Mouse (Mus musculus) testis, adult 2 months (tissue): ENCODE data around the gene Dlg2. TPM values are rescaled to one million over a fixed set of nuclear protein-coding genes. Genes with fewer than 3 reads are reported as not detected.

ENCODE experiments used
- H3K27ac ChIP-seq: fragments of 200-500 bp; 2 replicates; pipeline ENCODE4 v1.5.1; 2012; ENCODE audit warnings: low read depth, low read length; ENCODE audit not compliant: control insufficient read depth, insufficient read depth
- H3K27me3 ChIP-seq: fragments of 200-500 bp; 2 replicates; pipeline ENCODE4 v1.6.1; 2012; ENCODE audit warnings: mild to moderate bottlenecking, low read length, moderate library complexity; ENCODE audit not compliant: control insufficient read depth, insufficient read depth
- H3K36me3 ChIP-seq: fragments of 200-500 bp; 2 replicates; pipeline ENCODE4 v1.6.1; 2012; ENCODE audit warnings: mild to moderate bottlenecking, low read length; ENCODE audit not compliant: control insufficient read depth, insufficient read depth
- H3K4me1 ChIP-seq: fragments of 200-500 bp; 2 replicates; pipeline ENCODE4 v1.6.1; 2012; ENCODE audit warnings: low read length; ENCODE audit not compliant: control insufficient read depth, insufficient read depth
- H3K4me3 ChIP-seq: fragments of 200-500 bp; 2 replicates; pipeline ENCODE4 v1.5.1; 2012; ENCODE audit warnings: low read depth, mild to moderate bottlenecking, low read length, moderate library complexity, mixed read lengths; ENCODE audit not compliant: control insufficient read depth
- CTCF ChIP-seq: fragments of 200-500 bp; IDR thresholded peaks from 2 replicates; pipeline ENCODE4 v1.5.1; 2012; ENCODE audit warnings: low read depth, mild to moderate bottlenecking, inconsistent platforms, low read length, moderate library complexity; ENCODE audit not compliant: control insufficient read depth, insufficient read depth, insufficient replicate concordance
- POLR2A ChIP-seq: fragments of 200-500 bp; IDR thresholded peaks from 2 replicates; pipeline ENCODE4 v1.6.1; 2012; ENCODE audit warnings: low read depth, mild to moderate bottlenecking, inconsistent platforms, low read length, moderate library complexity; ENCODE audit not compliant: control insufficient read depth
- polyA plus RNA-seq: library from polyadenylated mRNA; depleted of rRNA; stranded (reverse); fragments of >200 nt; gene quantifications from 2 replicates; pipeline ENCODE4 v1.2.3, GENCODE M21; 2012

Dlg2 gene
- polyA plus RNA-seq, 1 experiment, result 13.3 TPM

DNA sequence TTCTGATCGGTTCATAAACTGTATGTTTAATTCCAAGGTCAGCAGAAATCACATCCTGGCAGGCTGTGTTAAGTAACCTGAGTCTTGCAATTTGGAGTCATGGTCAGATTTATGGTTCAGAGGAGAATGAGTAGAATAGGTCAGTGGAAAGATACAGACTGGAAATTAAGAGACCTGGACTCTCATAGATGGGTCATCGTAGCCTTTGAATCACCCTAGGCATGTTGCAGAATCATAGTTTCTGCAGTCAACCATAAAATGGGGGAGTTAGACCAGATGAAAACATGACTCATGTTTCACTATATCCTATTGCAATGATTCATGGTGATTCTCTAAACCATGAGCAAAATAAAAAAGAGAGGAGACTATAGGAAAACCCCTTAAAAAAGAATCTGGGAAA lies 1213.4 kb downstream of the Dlg2 start:
- no peaks in the 10 kb centered on the region for H3K4me1 ChIP-seq
- no peak overlapping the region for H3K27ac ChIP-seq
- H3K27me3 ChIP-seq, result no peaks in the 10 kb centered on the region
- no peak overlapping the region for H3K4me3 ChIP-seq
- TF ChIP-seq CTCF (no peak), POLR2A (no peak)
- H3K36me3 ChIP-seq, result no peaks in the 10 kb centered on the region

DNA sequence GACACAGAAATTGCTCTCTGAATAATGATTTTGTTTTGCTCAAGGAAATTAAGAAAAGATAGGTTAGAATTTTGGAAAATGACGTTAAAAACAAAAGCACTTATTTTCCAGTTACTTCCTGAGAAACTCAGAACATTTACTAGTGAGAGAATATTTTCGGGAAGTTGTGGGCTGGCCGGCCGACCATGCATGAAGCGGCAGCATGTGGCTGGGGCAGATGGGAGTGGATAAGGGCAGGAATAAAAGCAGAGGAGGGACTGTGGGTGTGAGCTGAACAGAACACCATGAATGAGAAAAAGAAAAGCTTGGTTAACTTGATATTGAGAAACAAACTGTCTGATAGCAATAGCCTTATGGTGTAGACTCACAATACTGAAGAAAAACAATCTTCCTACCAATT lies 1233.4 kb downstream of the Dlg2 start:
- no peaks in the 10 kb centered on the region for H3K4me1 ChIP-seq

DNA sequence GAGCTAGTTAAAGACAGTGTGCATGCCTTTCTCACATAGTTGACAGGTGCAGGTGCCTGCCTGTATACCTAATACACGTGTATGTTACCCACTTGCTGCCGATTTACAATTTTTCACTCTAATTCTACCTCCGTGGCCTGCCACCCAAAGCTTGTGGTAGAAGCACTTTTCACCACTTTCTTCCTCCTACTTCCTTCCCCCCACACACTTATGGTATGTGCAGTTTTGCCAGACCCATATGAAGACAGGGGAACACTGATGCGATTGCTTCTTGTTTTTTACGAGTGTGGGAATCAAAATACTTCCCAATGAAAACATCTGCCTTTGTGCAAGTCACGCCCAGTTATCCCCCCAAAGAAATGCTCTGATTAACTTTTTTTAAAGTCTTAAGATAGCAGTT lies 1234.7 kb downstream of the Dlg2 start:
- Histone ChIP-seq H3K4me3 (no peak overlapping the region), H3K4me1 (no peaks in the 10 kb centered on the region), H3K27me3 (no peaks in the 10 kb centered on the region), H3K27ac (no peak overlapping the region), H3K36me3 (no peaks in the 10 kb centered on the region)
- TF ChIP-seq CTCF (no peak), POLR2A (no peak)

More for the DNA sequence above, 1233.4 kb downstream of the Dlg2 start:
- Histone ChIP-seq H3K27me3 (no peaks in the 10 kb centered on the region), H3K36me3 (no peaks in the 10 kb centered on the region), H3K27ac (no peak overlapping the region), H3K4me3 (no peak overlapping the region)
- TF ChIP-seq CTCF (no peak), POLR2A (no peak)

DNA sequence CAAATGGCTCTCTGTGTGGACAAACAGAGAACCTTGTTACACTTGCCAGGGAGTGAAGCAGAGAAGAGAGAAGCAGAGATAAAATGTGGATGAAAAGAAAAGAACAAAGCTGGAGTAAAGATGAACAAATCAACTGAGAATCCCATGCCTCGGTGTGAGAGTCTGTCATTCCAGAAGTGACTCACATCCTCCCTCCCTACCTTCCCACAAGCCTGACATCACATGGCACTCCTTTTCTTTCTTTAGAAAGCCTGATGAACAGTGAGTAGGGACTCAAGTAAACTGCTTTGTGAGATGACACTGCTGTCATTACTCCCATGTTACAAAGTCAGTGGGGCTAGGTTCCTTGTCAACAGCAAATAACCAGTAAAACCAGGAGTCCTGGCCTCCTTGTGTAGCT lies 1239.3 kb downstream of the Dlg2 start:
- Histone ChIP-seq H3K27ac (no peak overlapping the region), H3K4me1 (no peaks in the 10 kb centered on the region), H3K27me3 (no peaks in the 10 kb centered on the region), H3K36me3 (no peaks in the 10 kb centered on the region), H3K4me3 (no peak overlapping the region)
- no peak for TF ChIP-seq POLR2A
- no peak for TF ChIP-seq CTCF

DNA sequence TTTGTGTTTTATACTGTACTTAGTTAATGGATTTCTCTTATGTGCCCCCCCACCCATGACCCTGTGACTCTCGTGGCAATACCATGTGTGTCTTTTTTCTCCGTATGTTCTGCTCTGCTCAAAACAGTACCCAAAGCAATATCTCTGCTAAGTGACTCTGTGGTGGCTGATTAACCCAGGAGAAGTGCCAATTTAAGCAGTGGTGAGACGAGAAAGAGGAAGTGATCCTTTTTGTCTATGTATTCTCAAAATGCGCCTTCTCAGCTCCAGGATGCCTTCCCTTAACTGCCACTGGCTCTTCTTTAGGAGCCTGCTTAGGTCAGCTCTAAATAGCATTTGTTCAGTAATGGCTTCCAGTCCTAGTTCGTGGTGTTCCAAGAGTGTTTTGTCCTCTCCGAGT lies 1240.2 kb downstream of the Dlg2 start:
- Histone ChIP-seq H3K36me3 (no peaks in the 10 kb centered on the region), H3K4me1 (no peaks in the 10 kb centered on the region), H3K27ac (no peak overlapping the region), H3K4me3 (no peak overlapping the region), H3K27me3 (no peaks in the 10 kb centered on the region)
- TF ChIP-seq POLR2A, result no peak
- TF ChIP-seq CTCF, result no peak

DNA sequence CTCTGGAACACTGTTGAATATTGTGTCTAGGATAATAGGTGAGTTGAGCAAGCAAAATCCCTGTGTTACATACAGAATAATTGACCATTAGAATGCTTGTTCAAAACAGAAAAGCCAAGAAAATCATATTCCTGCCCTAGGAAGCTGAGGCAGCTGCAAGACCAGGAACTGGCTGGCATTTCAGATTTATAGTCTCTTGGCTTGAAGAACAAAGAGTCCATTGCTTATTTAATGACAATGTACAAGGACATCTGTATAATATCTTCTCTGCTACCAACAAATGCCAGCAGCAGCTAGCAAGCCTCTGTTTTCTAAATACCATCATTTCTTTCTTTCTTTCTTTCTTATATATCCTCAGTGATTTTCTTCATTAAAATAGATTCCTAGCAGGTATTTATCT lies 1243.8 kb downstream of the Dlg2 start:
- H3K36me3 ChIP-seq, result no peaks in the 10 kb centered on the region
- H3K27ac ChIP-seq, result no peak overlapping the region
- H3K27me3 ChIP-seq, result no peaks in the 10 kb centered on the region
- H3K4me3 ChIP-seq, result no peak overlapping the region
- TF ChIP-seq POLR2A, result no peak
- no peaks in the 10 kb centered on the region for H3K4me1 ChIP-seq

DNA sequence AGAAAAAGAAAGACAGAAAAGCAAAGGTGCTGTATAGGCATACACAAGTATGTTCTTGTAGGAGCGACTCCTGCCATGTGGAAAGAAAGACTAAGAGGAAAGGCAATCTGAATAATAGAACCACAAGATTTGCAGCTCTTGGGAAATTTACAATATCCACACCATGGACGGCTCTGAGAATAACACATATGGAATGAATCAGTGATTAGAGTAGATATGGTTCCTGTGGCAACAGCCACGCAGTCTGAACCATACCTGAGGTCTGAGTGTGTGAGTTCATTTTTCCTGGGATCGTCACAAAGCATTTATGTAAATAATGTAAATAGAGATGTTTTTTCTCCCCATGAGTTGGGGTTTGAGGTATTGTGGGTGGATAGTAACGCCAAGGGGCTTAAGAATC lies 1247.9 kb downstream of the Dlg2 start:
- Histone ChIP-seq H3K36me3 (no peaks in the 10 kb centered on the region), H3K27ac (no peak overlapping the region), H3K27me3 (no peaks in the 10 kb centered on the region), H3K4me1 (no peaks in the 10 kb centered on the region), H3K4me3 (no peak overlapping the region)
- TF ChIP-seq CTCF (no peak), POLR2A (no peak)

DNA sequence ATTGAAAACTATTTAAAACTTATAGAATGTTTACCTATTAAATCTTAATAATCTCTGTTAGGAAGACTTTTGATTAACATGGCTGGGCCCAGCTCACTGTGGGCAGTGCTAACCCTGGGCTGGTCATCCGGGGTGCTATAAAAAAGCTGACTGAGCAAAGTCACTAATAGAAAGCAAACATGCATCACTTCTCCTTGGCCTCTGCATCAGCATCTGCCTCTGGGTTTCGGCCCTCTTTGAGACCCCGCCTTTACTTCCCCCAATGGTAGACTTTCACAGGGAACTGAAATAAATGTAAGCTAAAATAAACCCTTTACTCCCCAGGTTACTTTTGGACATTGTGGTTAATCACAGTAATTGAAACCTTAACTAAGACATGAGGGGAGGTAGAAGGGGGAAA lies 1264.3 kb downstream of the Dlg2 start:
- Histone ChIP-seq H3K4me1 (no peaks in the 10 kb centered on the region), H3K4me3 (no peak overlapping the region), H3K27me3 (no peaks in the 10 kb centered on the region), H3K27ac (no peak overlapping the region), H3K36me3 (no peaks in the 10 kb centered on the region)
- TF ChIP-seq POLR2A, result no peak
